Mouse (Mus musculus) C2C12 (cell line): ENCODE measurements around the gene AI481877. TPM values are rescaled to one million over a fixed set of nuclear protein-coding genes. Genes with fewer than 3 reads are reported as not detected.

Experiments
- H3K27me3 ChIP-seq: one replicate; pipeline ENCODE4 v1.6.1; 2011; ENCODE audit not compliant: control insufficient read depth, insufficient read depth, insufficient read length
- H3K36me3 ChIP-seq: one replicate; pipeline ENCODE4 v1.6.1; 2011; ENCODE audit not compliant: control insufficient read depth, insufficient read depth
- H3K4me3 ChIP-seq: one replicate; pipeline ENCODE4 v1.5.1; 2011; ENCODE audit warnings: mild to moderate bottlenecking, control low read depth; ENCODE audit not compliant: poor library complexity, insufficient read depth, severe bottlenecking
- H3K79me2 ChIP-seq: one replicate; pipeline ENCODE4 v1.6.1; 2011; ENCODE audit not compliant: control insufficient read depth, insufficient read depth
- H3K79me3 ChIP-seq: one replicate; pipeline ENCODE4 v1.6.1; 2011; ENCODE audit warnings: low read depth, control low read depth
- H3ac ChIP-seq: one replicate; pipeline ENCODE3; 2011; ENCODE audit warnings: low read depth; ENCODE audit not compliant: control insufficient read depth, insufficient read length
- CEBPB ChIP-seq: IDR thresholded peaks from one replicate; pipeline ENCODE4 v1.6.1; 2011; ENCODE audit warnings: low read depth, mild to moderate bottlenecking, control low read depth, moderate library complexity
- CTCF ChIP-seq: IDR thresholded peaks from one replicate; pipeline ENCODE4 v1.5.1; 2011; ENCODE audit not compliant: control insufficient read depth, insufficient read depth, insufficient read length
- FOSL1 ChIP-seq: IDR thresholded peaks from one replicate; pipeline ENCODE4 v1.8.0; 2011; ENCODE audit warnings: mild to moderate bottlenecking, low read length; ENCODE audit not compliant: poor library complexity, insufficient read depth, severe bottlenecking
- MAX ChIP-seq: IDR thresholded peaks from one replicate; pipeline ENCODE4 v1.6.1; 2011; ENCODE audit warnings: mild to moderate bottlenecking, control low read depth
- MYOD1 ChIP-seq: IDR thresholded peaks from one replicate; pipeline ENCODE4 v1.6.1; 2011; ENCODE audit warnings: low read depth; ENCODE audit not compliant: control insufficient read depth, insufficient read length
- MYOG ChIP-seq: IDR thresholded peaks from one replicate; pipeline ENCODE4 v1.6.1; 2011; ENCODE audit not compliant: control insufficient read depth, insufficient read length; ENCODE audit errors: extremely low read depth
- USF1 ChIP-seq: IDR thresholded peaks from one replicate; pipeline ENCODE4 v1.6.1; 2011; ENCODE audit warnings: low read depth, mild to moderate bottlenecking, control low read depth, moderate library complexity
- polyA plus RNA-seq: library from polyadenylated mRNA; unstranded; fragments of >200 nt; fragmentation: generic; extraction: Trizol; gene quantifications from one replicate; pipeline ENCODE4 v1.2.1, GENCODE M21; 2012; ENCODE audit warnings: missing spikeins

Gene AI481877
- polyA plus RNA-seq, 1 experiment = not detected

- no peak for TF ChIP-seq MAX
- no peak for TF ChIP-seq FOSL1
- no peak for TF ChIP-seq MYOD1
- no peak for TF ChIP-seq USF1
- no peak for TF ChIP-seq CEBPB
- TF ChIP-seq CTCF = no peak
- no peak for TF ChIP-seq MYOG
- no peaks in the 10 kb centered on the region for H3K79me3 ChIP-seq
These were observed 49.4 kb downstream of the AI481877 start for GRCm38 (mm10) chr4:59089391-59089790.

GRCm38 (mm10) chr4:59083430-59083829 lies 55.4 kb downstream of the AI481877 start:
- Histone ChIP-seq H3ac (no peak overlapping the region), H3K79me2 (no peaks in the 10 kb centered on the region), H3K79me3 (no peaks in the 10 kb centered on the region), H3K4me3 (no peak overlapping the region), H3K27me3 (no peaks in the 10 kb centered on the region), H3K36me3 (no peaks in the 10 kb centered on the region)
- TF ChIP-seq CTCF = no peak
- TF ChIP-seq FOSL1 = no peak
- no peak for TF ChIP-seq USF1
- no peak for TF ChIP-seq MYOD1
- TF ChIP-seq CEBPB = no peak
- no peak for TF ChIP-seq MYOG
- TF ChIP-seq MAX = no peak

More at GRCm38 (mm10) chr4:59089391-59089790, 49.4 kb downstream of the AI481877 start:
- H3K27me3 ChIP-seq = no peaks in the 10 kb centered on the region
- H3K79me2 ChIP-seq = no peaks in the 10 kb centered on the region
- H3K4me3 ChIP-seq = no peak overlapping the region
- H3ac ChIP-seq = no peak overlapping the region
- no peaks in the 10 kb centered on the region for H3K36me3 ChIP-seq

GRCm38 (mm10) chr4:59069276-59069675 lies 69.5 kb downstream of the AI481877 start:
- no peak for TF ChIP-seq MYOD1
- TF ChIP-seq MYOG = no peak
- no peak for TF ChIP-seq CTCF
- no peak for TF ChIP-seq MAX
- TF ChIP-seq FOSL1 = no peak
- no peak for TF ChIP-seq USF1
- no peak for TF ChIP-seq CEBPB
- no peaks in the 10 kb centered on the region for H3K36me3 ChIP-seq
- no peaks in the 10 kb centered on the region for H3K79me3 ChIP-seq
- H3K79me2 ChIP-seq = no peaks in the 10 kb centered on the region
- H3ac ChIP-seq = no peak overlapping the region
- H3K27me3 ChIP-seq = no peaks in the 10 kb centered on the region
- H3K4me3 ChIP-seq = no peak overlapping the region

GRCm38 (mm10) chr4:59062526-59062925 lies 76.3 kb downstream of the AI481877 start:
- Histone ChIP-seq H3ac (no peak overlapping the region), H3K79me2 (no peaks in the 10 kb centered on the region)
- TF ChIP-seq CEBPB = no peak
- no peak for TF ChIP-seq CTCF
- TF ChIP-seq USF1 = no peak
- TF ChIP-seq MAX = no peak
- no peak for TF ChIP-seq MYOG
- no peak for TF ChIP-seq FOSL1
- no peak for TF ChIP-seq MYOD1

GRCm38 (mm10) chr4:59057929-59058328 lies 80.9 kb downstream of the AI481877 start:
- no peak overlapping the region for H3K4me3 ChIP-seq

More at GRCm38 (mm10) chr4:59062526-59062925, 76.3 kb downstream of the AI481877 start:
- Histone ChIP-seq H3K27me3 (no peaks in the 10 kb centered on the region), H3K4me3 (no peak overlapping the region), H3K79me3 (no peaks in the 10 kb centered on the region), H3K36me3 (no peaks in the 10 kb centered on the region)

GRCm38 (mm10) chr4:59051081-59051480 lies 87.7 kb downstream of the AI481877 start:
- H3K4me3 ChIP-seq = no peak overlapping the region
- H3ac ChIP-seq = no peak overlapping the region
- TF ChIP-seq MYOD1 = no peak
- TF ChIP-seq FOSL1 = no peak
- no peak for TF ChIP-seq CTCF
- no peak for TF ChIP-seq MAX
- TF ChIP-seq USF1 = no peak
- TF ChIP-seq MYOG = no peak
- no peak for TF ChIP-seq CEBPB
- H3K79me2 ChIP-seq = no peaks in the 10 kb centered on the region
- no peaks in the 10 kb centered on the region for H3K27me3 ChIP-seq
- no peaks in the 10 kb centered on the region for H3K36me3 ChIP-seq
- no peaks in the 10 kb centered on the region for H3K79me3 ChIP-seq

More at GRCm38 (mm10) chr4:59057929-59058328, 80.9 kb downstream of the AI481877 start:
- H3K27me3 ChIP-seq = no peaks in the 10 kb centered on the region
- H3ac ChIP-seq = no peak overlapping the region
- TF ChIP-seq CEBPB (no peak), FOSL1 (no peak), USF1 (no peak), MYOG (no peak), MAX (no peak), CTCF (no peak), MYOD1 (no peak)
- H3K36me3 ChIP-seq = no peaks in the 10 kb centered on the region
- no peaks in the 10 kb centered on the region for H3K79me3 ChIP-seq
- no peaks in the 10 kb centered on the region for H3K79me2 ChIP-seq
